Mouse (Mus musculus): ENCODE measurements around the gene Prcp.

The Prcp gene

DNA sequence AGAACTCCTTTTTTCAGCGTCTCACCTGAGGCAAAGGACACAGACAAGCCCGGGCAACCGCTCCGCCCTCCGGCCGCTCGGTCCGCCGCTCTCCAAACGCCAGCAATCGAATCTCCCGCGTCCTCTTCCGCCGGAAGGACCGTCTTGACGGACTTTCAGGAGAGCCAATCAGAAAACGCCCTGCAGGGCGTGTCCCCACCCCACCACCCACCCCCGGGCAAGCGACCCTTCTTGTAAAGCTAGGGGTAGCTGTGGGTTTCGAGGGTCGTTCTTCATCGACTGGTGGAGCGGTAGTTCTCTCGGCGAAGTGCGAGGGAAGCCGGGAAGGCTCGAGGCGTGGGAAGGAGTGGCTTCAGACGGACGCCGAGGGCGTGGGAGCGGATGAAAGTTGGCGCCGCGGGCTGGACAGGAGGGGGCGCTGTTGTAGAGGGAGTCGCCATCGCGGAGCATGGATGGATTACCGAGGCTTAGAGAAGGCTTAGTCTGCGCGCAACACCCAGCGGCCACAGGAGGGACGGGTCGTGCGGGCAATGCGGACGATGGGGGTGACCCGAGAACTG lies at the start of gene Prcp, which contains the start of gene Ddias:
TSS of gene Prcp (plus strand) at position 355 of the 560 bp plus-strand sequence.
TSS of gene Ddias (minus strand) at position 132 of the 560 bp plus-strand sequence.
- peak; percentile 93 for DNase-seq (ENCODE audit: low spot score)

DNA sequence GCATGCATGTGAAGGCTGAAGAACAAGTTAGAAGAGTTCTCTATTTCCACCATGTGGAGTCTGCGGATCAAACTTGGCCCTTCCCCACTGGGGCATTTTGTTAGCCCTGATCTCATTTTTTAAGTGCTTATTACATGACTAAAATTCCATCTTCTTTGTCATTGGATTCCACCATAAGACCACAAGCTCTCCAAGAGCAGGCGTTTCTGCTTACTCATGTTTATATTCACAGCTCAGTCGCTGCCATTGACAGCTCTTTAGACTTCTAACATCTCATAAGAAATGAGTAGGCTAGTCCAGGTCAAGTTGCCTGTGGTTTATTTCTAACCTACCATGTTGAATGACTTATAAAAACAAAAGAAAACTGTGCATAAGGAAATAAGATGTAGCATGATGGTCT lies 48.0 kb upstream of the Prcp start:
- DNase-seq (ENCODE audit: low spot score), result no peak

DNA sequence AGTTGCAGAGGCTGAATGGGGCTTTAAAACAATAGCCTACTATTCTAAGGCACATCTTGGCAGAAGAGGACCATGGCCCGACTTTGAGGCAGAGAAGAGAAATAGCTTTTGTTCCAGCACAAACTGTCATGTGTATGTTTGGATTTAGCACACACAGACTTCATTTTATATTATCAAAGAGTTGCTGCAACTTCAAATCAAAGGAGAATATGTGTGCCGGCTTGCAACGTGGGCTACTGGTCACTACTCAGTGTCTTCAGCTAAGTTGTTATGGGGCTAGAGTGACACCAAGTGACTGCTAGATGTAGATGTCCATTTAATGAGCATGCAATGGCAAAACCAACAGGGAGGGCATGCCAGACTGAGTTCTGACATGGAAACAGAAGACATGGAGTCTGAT lies 46.3 kb upstream of the Prcp start:
- no peak for DNase-seq (ENCODE audit: low spot score)

DNA sequence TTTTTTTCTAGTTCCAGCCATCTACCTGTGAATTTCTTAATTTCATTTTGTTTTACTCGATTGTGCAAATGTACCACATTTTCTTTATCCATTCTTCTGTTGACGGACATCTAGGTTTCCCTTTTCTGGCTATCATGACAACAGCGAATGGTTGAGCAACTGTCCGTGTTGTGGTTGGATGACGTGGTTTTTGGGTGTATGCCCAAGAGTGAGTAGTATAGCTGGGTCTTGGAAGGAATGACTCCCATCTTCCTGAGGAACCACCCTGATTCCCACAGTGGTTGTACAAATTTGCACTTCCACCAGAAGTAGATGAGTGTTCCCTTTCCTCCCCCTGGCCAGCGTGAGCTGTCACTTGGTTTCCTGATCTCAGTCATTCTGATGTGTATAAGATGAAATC lies 41.9 kb upstream of the Prcp start:
- DNase-seq (ENCODE audit: low spot score), result no peak

DNA sequence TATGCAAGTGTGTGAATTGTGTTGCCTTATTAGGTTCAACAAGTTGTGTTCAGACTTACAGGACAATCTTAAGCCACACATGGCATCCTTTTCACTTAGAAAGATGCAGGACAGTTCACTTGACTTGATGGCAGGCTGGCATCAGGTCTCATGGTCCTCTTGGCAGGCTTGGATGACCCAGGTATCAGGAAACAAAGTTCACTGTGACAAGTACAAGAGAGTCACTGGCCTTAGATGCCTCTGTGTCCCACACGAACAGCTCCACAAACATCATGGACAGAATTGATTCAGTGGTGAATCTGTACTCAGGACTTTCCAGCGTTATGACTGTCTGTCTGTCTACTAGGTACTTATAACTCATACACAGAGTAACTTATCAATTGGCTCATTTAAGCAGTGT lies 39.9 kb upstream of the Prcp start:
- DNase-seq (ENCODE audit: low spot score), result no peak

DNA sequence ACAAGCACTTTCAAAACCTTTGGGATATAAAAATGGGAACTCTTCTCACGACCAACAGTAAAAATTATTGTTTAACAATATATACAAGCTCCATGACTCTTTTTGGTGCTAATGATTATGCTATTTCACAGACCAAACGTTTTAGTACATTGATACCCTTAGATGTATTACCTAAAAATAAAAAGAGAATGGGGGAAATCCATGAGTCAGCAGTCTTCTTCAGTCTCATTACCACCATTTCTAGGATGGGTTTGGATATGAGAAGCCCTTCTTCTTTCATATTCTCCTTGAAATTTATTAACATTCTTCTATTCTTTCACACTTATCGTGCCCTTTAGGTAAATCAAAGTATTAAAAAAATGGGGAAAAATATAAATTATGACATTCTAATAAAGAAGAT lies 37.8 kb upstream of the Prcp start:
- DNase-seq (ENCODE audit: low spot score), result no peak

DNA sequence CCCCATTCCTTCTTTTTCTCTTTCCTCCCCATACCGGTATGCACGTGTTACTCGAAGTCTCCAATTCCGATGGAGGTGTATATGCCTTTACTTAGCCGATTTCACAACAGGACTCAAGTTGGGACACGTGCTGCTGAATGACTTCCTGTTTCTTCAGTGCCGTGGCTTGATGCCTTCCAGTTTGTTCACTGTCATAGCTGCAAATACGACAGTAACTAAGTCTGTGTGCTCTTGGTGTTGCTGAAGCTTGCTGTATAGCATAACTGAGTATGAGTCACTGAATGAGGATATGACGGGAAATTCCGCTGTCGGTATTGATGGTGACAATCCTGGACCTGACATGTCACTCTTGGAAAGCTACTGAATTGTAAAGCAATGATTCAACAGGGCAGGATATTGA lies 37.0 kb upstream of the Prcp start:
- DNase-seq (ENCODE audit: low spot score), result no peak

DNA sequence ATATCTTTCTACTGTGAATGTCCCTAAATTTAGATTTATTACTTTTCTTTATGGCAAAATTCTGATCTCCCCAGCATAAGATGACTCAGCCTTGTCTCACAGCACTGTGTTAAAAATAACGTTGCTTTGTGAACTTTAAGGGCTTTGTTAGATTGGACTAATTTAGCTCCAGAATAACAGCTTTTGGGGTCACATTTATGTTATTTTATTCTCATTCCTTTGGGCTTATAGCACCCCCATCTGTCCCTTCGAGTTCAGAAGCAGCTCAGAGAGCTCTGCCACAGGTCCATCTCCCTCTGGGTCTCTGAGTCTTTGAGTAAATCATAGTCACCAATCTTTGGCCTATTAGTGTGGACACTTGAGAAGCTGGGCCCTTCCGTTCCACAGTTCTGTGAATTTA lies 36.4 kb upstream of the Prcp start:
- no peak for DNase-seq (ENCODE audit: low spot score)

DNA sequence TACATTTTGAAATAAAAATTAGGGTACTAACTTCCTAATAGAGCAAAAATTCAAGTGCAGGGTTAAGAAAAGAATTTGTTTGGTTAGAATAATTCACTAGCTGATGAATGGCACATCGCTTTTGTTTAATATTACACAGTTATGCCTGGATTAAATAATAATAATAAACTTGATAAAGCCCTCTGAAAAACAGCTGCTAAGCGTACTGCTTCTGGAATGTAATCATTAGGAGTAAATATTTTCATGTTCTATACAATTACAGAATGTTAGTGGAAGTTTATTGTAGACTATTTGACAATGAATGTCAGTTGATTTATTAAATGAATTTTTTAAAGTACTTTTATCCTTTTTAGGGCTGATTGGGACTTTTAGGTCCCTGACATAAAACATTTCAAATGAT lies 32.0 kb upstream of the Prcp start:
- no peak for DNase-seq (ENCODE audit: low spot score)

DNA sequence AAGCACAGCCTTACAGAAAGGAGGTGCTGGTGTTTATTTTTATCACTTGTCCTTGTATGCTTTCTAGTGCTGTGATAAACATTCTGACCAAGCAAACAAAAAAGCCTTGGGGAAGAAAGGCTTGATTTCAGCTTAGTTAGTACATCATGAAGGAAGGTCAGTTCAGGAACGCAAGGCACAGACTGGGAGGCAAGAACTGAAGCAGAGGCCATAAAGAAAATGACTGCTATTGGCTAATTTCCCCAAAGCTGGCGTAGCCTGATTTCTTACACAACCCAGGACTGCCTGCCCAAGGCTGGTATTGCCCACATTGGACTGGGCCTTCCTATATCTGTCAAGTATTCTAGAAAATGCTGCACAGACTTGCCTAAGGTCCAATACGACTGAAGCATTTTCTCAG lies 26.0 kb upstream of the Prcp start:
- DNase-seq (ENCODE audit: low spot score), result no peak

DNA sequence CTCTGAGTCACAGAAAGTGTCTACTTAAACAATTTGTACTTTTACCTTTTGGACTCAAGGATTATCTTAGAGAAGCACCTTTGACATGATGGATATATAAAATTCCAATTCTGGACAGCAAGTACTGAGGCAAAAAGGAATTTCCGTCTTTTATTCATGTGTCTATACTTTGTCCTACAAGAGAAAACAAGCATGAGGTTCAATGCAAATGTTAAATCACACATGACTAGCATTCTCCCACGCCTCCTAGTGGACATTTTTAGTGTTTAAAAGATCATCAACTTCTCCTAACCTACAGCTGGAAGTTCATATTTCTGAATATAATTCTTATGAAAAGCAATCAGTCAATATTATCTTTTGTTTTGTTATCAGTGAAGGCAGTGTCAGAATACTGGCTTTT lies 7.7 kb upstream of the Prcp start:
- peak; percentile 29 for DNase-seq (ENCODE audit: low spot score)

DNA sequence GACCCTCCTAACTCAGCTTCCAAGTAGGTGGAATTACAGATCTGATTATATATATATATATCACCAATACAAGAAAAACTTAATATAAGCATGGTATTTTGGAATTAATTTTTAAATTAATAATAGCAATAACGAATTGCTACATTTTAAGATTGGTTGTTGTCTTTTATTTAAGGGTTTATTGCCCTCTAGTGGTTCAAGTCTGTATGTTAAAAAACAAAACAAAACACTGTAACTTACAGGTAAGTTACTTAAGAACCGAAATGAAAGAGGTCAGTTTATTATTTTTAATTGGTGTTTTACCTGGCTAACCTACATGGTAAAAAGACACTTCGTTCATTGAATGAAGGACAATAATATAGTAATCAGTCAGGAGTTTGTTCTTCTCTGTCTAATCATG lies 4.1 kb upstream of the Prcp start:
- DNase-seq (ENCODE audit: low spot score), result no peak

DNA sequence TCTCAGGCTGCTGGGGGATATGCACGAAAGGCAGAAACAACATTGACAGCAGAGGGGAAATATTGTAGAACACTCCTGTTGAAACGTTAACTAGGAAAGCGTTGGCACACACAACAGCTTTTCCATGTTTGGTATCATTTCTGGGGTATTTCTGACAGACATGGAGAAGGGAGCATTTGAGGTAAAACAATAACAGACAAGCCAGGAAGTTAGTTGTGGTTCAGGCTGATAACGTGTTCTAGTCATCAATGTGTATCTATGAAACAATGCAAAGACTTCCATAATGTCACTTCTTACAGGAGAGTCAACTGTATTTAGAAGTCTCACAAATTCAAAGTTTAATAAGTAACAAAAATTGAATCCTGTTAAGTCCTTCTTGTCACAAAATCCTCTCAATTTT lies 2.7 kb upstream of the Prcp start:
- DNase-seq (ENCODE audit: low spot score), result no peak

DNA sequence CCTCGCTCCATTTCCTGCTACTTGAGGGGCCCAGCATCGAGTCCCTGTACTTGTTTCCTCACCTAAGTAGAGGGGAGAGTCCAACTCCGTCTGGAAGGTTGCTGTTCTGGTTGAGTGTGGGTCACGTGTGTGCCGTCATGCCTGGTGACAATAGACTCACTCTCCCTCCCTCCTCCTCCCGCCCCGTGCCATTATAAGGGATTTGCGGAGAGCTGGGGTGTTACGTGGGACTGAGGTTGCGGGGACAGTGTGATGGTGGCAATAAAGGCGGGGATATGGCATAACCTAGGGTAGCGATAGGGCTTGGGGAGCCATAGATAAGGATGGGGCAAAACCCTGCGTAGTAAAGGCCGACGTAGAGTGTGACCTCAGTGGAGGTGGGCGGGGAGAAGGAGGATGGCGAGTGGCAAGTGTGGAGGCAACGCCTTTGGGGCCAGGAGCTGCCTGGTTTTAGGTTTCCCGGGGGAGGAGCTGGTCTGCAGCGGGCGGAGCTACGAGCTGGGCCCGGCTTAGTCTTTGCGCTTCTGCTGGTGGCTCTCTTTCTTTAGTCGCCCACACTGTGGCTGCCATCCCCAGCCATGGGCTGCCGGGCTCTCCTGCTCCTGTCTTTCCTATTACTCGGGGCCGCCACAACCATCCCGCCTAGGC lies 615 bp downstream of the Prcp start:
- peak; percentile 95 for DNase-seq (ENCODE audit: low spot score)

DNA sequence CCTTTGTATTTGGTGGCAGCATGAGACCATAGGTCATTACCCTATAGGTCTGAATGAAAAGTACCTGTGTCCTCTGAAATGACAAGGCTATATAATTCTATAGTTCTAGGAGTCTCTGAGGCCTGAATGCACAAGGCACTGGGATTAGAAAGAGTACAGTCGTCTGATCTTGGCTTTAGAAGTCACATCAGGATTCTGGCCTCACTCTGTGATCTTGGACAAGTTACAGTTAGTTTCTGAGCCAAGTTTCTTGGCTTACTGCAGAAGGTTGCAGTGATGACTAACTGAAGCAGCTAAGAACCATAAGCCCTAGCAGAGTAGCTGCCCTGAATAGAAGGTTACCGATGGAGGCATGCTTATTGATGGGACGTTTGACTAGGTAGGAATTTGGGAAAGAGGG lies 1.8 kb downstream of the Prcp start:
- peak; percentile 19 for DNase-seq (ENCODE audit: low spot score)

DNA sequence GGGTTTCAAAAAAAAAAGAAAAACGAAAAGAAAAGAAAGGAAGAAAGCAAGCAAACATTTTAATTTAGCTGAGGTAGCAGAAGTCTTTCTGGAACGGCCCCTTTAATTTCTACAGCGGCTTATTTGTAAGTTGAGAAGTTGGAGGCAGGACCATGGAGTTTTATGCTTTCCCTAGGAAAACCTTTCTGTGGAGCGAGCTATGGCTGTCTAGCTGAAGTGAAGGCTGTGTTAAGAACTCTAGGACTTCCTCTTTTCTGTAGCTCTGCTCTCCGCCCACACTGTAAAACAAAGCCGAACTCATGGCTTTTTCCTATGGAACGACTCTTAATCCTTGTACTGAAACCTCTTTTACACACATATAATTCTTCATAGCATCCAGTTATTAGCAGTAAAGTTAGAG lies 2.3 kb downstream of the Prcp start:
- peak; percentile 18 for DNase-seq (ENCODE audit: low spot score)

DNA sequence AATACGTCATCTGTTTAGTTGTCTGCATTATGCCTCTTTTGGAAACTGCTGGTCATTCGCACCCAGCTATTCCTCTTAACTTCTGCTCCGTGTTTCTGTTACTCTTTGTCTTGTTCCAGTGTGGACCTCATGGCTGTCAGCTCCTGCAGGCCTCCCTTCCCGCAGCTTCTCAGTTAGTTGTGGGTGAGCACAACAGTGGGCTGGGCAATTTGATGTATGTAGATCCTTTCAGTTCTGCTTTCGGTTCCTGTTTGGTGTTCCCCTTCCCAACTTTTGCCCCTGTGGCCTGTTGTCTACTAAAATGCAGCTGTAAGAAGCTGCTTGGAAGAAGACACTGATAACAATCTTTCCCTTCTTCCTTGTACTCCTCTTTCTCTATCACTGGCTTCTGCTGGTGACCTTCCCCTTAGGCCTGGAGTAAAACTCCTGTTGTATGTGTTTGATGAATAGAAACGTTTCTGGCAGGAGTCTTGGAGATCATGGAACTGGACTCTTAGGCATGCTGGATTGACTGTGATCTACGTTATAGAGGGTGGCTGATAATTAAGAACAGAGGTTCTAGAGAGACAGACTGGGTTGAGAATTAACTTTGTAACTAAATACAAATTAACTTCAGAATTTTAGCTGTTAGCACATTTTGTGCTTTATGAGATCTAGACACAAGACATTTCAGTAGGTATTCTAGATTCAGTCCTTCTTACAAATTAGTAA lies 4.5 kb downstream of the Prcp start:
- peak; percentile 37 for DNase-seq (ENCODE audit: low spot score)

DNA sequence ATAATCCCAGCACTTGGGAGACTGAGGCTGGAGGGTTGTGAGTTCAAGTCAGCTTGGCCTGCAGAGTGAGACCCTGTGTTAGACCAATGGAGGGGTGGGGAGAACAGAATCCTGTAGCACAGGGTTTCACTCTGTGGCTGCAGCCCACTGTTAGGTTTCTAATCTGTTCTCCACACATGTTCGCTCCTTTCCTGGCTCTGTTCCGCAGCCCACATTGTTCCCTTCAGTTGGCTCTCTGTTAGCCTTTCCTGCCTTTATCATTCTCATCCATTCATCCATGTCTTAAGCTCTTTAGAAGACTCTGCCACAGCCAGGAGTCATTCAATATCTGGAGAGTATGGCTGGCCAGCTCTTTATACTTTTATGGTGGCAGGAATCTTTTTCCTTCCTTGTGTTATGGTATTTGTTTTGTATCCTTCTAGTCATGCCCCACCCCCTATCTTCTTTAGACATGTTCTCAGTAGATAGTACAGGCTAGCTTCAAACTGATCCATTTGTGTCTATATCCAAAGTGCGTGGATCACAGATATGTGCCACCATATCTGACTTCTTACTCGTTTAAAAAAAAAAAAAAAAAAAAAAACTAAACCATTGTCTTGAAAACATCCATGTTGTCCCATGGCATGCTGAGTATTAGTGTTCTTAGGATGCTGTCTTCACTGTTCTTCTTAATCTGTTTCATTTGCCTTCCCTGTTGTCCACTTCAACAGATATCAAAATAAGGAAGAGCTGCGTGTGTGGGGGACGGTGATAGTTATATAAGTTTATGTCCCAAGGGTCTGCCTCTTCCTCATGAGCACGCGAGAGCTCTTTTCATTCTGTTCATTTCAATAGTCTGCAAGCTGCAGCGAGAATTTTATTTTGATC lies 9.8 kb downstream of the Prcp start:
- DNase-seq (ENCODE audit: low spot score), result no peak

DNA sequence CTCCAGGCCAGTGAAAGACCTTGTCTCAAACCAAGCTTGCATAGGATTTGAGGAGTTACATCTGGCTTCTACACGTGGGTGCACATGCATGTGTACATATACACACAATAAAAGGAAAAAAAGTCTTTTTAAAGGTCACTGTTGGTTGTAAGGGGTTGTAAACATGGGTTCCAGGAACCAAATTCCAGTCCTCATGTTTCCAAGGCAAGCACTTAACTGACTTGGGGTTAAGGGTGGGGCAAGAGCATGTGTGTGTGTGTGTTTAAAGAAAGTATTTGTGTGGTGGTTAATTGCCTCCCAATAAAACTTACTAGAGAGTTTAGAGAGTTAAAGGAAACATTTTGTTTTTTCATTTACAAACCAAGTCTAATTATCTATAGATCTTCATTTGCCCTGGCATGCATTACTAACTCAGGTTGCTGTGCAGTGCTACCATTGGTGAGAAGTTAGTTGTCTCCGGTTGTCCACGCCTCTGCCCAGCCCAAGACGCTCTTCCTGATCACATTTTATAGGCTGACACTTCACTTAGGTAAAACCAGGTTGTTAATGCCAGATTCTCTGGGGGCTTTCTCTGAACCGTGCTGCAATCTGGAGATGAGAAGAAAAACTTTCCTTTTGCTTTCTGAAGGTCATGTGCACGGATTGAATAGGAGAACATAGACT lies 10.9 kb downstream of the Prcp start:
- no peak for DNase-seq (ENCODE audit: low spot score)

DNA sequence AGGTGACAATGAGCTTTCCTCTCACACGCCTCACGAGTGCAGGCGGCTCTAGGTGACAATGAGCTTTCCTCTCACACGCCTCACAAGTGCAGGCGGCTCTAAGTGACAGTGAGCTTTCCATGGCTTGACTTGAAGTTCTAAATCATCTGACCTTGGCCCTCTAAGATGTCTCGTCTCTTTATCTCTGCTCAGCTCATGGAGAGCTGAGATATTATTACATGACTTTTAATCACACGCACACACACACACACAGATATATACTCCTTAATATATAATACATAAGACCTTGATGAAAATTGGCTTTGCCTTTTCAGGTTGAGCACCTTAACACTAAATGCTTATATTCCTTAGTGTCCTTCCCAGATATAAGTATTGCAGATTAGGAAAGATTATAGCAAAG lies 12.5 kb downstream of the Prcp start:
- no peak for DNase-seq (ENCODE audit: low spot score)

DNA sequence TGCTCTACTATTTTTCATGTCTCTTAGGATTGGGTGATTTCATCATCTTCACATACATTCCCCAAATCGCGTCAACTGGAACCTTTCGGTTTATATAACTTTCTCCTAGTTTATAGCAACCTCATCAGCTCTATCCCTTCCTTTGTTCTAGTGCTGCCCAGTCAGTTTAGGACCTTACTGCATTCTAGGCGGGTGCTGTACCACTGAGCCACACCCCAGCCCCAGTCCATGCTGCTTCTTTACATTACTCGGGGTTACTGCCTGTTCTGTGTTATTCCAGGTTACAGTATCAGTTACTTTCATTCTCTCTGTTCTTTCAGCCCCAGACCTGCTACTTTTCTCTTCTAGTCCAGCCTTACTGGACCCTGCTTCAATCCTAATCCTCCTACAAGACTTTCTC lies 13.0 kb downstream of the Prcp start:
- no peak for DNase-seq (ENCODE audit: low spot score)

DNA sequence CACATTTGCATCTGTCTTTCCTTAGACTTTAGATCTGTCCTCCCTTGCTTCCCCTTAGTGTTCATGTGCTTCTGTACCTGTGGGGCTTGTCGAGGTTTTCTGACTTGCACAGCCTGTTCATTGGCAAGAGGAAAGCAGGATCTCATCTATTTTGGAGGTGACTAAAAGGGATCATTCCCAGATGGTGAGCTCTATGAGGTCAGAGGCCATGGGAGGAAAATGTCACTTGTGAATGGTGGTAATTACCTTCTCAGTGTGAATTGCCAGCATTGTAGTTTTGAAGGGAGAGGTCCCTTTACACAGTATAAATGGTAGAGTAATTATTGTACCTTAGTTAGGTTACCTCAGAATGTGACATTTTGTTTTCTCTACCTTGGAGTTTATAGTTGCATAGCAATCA lies 15.9 kb downstream of the Prcp start:
- no peak for DNase-seq (ENCODE audit: low spot score)
